Mouse (Mus musculus) adrenal gland, adult 2 months (tissue): ENCODE measurements around the gene Dck. TPM values are rescaled to one million over a fixed set of nuclear protein-coding genes. Genes with fewer than 3 reads are reported as not detected.
A peak's percentile ranks its signal among the peaks of the same experiment; 100 is the strongest.
"Not testable (repeated sequence)": the region's sequence is repeated elsewhere in the genome, so short reads cannot be mapped to it uniquely, and the experiment has no call there.

Experiments used
- DNase-seq: peaks from one replicate; pipeline ENCODE4 v3.0.0; 2021
- long read RNA-seq: library from polyadenylated mRNA; stranded (forward); transcript quantifications from one replicate; pipeline ENCODE4 v2.0.0, GENCODE M21; 2021
- polyA plus RNA-seq: library from polyadenylated mRNA; depleted of rRNA; stranded (reverse); fragments of >200 nt; gene quantifications from 2 replicates; pipeline ENCODE4 v1.2.3, GENCODE M21; 2012; rRNA removed
- total RNA-seq, 2 experiments: library from RNA; stranded (reverse); gene quantifications; 2 replicates each; pipeline ENCODE4 v1.2.3; 2021

Dck gene
- total RNA-seq: 1 to 10 TPM; 2.6 to 4.2 TPM
- polyA plus RNA-seq: 2.5 and 3.4 TPM in 2 replicates
- long read RNA-seq, partial matches to known transcripts: 0 of 4 reads
- long read RNA-seq, other reads (novel, unspliced or antisense): 0 of 4 reads

GRCm38 (mm10) chr5:88764987-88765481, at the start of gene Dck:
Dck (plus strand) TSS chr5:88764996.
- peak; percentile 99 for DNase-seq

DNA sequence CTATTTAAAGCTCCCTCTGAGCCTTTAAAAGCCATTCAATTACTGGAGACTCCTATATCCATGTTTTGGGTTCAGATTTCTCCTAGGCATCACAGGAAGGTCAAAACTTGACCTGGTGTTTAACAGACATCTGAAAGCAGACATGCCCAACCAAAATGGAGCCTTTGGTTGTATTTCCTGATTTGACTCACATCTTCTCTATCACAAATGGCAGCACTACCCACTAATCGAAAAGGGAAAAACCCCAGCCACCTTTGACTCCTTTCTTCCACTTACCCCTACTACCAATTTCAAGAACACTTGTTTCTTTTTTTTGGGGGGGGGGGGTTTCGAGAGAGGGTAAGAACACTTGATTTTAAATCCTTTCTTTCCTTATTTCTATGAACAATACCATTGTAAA, 47.8 kb upstream of the Dck start:
- DNase-seq: no peak

GRCm38 (mm10) chr5:88720116-88721002, 44.4 kb upstream of the Dck start, which contains the start of gene Mob1b:
Mob1b (plus strand) TSS chr5:88720855.
- peak; percentile 99 for DNase-seq

DNA sequence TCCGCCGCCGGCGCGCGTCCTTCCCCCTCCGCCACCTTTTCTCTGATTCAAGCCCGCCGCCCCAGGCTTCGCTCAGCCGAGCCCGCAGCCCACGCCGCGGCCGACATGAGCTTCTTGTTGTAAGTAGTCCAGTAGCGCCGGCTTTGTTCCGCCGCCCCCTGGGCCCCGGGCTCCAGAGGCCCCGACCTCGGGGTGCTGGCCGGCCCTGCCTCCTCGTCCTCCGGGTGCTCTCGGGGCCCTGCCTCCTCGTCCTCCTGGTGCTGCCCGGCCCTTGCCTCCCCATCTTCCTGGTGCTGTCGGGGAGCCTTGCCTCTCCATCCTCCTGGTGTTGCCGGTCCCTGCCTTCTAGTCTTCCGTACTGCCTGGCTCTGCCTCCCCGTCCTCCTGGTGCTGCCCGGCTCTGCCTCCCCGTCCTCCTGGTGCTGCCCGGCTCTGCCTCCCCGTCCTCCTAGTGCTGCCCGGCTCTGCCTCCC, 43.8 kb upstream of the Dck start:
- no peak for DNase-seq

DNA sequence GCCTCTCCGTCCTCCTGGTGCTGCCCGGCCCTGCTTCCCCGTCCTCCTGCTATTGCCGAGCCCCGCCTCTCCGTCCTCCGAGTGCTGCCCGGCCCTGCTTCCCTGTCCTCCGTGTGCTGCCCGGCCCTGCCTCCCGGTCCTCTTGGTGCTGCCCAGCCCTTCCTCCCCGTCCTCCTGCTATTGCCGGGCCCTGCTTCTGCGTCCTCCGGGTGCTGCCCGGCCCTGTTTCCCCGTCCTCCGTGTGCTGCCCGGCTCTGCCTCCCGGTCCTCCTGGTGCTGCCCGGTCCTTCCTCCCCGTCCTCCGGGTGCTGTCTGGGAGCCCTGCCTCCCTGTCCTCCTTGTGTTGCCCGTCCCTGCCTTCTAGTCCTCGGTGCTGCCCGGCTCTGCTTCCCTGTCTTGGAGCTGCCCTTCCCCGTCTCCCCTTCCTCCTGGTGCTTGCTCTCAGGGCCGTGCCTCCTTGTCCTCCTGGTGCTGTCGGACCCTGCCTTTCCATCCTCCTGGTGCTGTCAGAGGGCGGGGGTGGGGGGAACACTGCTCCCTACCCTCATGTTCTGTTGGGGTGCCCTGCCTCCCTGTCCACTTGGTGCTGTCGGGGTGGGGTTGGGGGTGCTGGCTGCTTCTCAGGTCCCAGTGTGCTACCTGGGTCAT, 43.1 kb upstream of the Dck start:
- DNase-seq: peak; percentile 73

- DNase-seq: peak; percentile 33
Measured at GRCm38 (mm10) chr5:88722213-88722600, 42.6 kb upstream of the Dck start.

- DNase-seq: no peak
Measured at GRCm38 (mm10) chr5:88724030-88724429, 40.8 kb upstream of the Dck start.

DNA sequence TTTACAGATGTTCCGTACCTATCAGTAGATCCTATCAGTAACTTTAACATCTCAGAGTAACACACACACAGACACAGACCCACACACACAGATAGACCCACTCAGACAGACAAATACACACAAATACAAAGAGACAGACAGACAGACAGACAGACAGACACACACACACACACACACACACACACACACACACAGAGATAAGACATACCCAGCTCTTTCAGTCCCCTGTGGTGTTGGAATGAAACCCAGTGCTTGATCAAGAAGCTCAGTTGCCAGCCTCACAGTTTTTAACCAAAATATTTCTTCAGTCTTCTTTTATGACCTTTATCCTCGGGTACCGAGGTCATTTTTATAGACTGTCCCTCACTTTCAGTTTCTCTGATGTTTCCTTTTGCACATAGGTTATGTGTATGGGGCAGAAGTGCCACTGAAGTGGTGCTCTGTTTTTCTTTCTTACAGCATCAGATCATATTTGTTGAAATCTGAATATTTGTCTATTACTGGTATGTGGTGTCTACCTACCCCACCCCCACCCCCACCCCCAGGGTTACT, 37.1 kb upstream of the Dck start:
- DNase-seq: no peak

GRCm38 (mm10) chr5:88734786-88735185, 30.0 kb upstream of the Dck start:
- no peak for DNase-seq

DNA sequence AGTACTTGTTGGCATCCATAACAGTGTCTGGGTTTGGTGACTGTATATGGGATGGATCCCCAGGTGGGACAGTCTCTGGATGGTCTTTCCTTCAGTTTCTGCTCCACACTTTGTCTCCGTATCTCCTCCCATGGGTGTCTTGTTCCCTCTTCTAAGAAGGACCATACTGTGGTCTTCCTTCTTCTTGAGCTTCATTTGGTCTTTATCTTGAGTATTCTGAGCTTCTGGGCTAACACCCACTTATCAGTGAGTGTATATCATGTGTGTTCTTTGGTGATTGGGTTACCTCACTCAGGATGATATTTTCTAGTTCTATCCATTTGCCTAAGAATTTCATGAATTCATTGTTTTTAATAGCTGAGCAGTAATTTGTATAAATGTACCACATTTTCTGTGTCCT, 23.7 kb upstream of the Dck start:
- not testable (repeated sequence) for DNase-seq

DNA sequence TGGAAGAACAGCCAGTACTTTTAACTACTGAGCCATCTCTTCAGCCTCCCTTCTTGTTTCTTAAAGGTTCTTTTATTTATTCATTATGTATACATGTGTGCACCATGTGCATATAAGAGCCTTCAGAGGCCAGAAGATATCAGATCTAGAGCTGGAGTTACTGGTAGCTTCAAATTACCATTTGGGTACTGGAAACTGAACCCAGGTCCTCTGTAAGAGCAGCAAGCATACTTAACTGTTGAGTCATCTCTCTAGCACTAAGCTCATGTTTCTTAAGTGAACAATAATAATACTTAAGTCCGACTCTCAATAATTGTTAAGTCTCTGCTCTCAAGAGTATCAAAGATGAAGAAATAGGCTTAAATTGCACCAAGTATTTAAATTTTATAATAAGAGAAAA, 17.0 kb upstream of the Dck start:
- DNase-seq: no peak

GRCm38 (mm10) chr5:88753199-88753598, 11.6 kb upstream of the Dck start:
- no peak for DNase-seq

GRCm38 (mm10) chr5:88762611-88763010, 2.2 kb upstream of the Dck start:
- no peak for DNase-seq

DNA sequence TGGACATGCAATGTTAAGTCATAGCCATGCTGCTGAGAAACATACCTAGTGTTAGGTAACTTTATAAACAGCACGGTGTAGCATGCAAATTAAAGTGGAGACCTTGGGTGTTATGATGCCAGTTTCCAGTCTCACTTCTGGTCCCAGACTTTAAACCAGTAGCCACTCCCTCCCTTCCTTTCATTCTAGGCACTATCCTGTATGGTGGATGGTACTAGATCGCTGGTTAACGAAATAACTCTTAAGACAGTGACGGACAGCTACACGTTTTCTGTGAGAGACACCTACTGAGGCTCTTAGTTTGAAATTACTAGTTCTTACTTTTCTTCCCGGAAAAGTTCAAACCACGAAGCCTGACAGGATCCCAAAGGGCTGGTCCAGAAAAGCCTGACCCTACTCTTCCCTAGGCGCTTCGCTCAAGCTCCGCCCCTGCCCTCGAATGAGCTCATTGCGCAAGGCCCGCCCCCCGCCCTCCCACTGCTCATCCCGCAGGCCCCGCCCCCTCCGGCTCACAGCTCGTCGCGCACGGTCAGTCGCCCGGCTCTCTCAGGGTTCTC, 288 bp upstream of the Dck start:
- DNase-seq: no peak

GRCm38 (mm10) chr5:88765587-88765986, 791 bp downstream of the Dck start:
- DNase-seq: no peak

DNA sequence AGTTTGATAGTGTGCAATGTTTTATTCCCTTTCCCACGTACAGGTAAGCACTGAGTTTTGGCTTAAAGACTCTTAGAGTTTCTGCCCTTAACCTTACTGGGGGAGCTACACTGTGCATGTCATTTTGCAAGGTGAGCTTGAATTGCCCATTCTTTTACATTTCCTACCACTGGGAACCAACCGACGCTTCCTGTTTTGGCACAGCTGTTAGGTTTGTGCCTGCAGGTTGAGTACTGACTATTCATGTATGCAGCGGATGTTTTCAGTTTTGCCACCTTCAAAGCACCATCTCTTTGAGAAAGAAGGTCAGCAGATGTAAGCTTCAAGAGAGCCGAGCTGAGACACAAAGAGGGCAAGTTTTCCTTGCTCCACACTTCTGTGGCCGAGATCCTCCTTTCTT, 1.3 kb downstream of the Dck start:
- DNase-seq: no peak

DNA sequence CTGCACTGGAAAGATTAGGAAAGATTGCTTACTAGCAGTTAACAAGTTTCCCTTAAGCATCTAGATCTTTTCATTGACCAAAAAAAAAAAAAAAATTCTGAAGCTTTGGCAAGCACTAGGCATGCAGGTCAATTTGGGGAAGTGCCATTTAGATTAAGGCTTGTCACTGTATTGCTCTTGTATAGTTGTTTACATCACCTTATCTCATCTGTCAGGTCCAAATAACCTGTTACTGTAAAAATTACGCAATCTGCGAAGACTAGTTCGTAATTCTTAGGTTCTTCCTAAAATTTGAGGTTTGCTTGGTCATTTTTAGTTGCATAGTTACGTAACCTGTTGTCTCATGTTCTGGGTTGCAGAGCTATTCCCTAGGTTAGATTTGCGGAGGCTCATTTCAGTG, 2.1 kb downstream of the Dck start:
- DNase-seq: no peak

- DNase-seq: no peak
Measured at GRCm38 (mm10) chr5:88768201-88768600, 3.4 kb downstream of the Dck start.

GRCm38 (mm10) chr5:88782072-88782765, 17.4 kb downstream of the Dck start:
- DNase-seq: no peak

GRCm38 (mm10) chr5:88785059-88785458, 20.3 kb downstream of the Dck start:
- DNase-seq: no peak

DNA sequence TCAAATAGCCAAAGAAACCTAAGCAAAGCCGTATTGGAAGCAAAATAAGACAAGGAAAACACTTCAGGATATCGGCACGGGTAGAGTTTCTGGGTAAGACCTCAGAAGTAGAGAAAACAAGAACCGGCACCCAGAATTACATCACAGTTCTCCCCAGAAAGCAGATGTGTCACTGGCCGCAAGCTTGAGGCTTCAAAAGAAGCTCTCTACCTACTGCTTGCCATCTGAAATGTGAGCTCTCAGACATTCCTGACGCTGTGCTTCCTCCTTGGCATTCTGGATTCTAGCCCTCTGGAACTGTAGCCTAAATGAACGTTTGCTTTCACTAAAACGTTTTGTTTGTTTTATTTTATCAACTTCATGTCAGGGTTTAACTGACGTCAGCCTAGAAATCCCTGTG, 25.9 kb downstream of the Dck start:
- no peak for DNase-seq
